Mouse (Mus musculus): Measurements from ENCODE around the gene Gm10065. TPM values are rescaled to one million over a fixed set of nuclear protein-coding genes. Genes with fewer than 3 reads are reported as not detected.

The Gm10065 gene
- total and polyA plus RNA-seq, 3 experiments, result not detected

- no peak for DNase-seq (ENCODE audit: low read depth, low spot score)
- no peak overlapping the region for H3K4me3 ChIP-seq (ENCODE audit: control insufficient read depth in 1 of 2, insufficient read depth in 1 of 2, low read depth in 2 of 2, low read length in 2 of 2)
- H3K27me3 ChIP-seq (ENCODE audit: control insufficient read depth in 1 of 2, insufficient read depth in 2 of 2, low read length in 2 of 2), result peaks cover 6% of the 10 kb centered on the region in 2 experiments
- peaks cover 2% of the 10 kb centered on the region for H3K79me2 ChIP-seq (ENCODE audit: control insufficient read depth, insufficient read depth, low read length, poor library complexity)
- no peak overlapping the region for H3K27ac ChIP-seq (ENCODE audit: control insufficient read depth, low read depth, low read length)
- H3K4me1 ChIP-seq (ENCODE audit: control insufficient read depth in 1 of 2, insufficient read depth in 2 of 2, low read length in 2 of 2), result peaks cover 3 to 6% of the 10 kb centered on the region in 2 experiments; a peak in 2 of 4 replicates
- no peak overlapping the region for H3K9ac ChIP-seq (ENCODE audit: control insufficient read depth, low read depth, low read length, poor library complexity, severe bottlenecking)
- no peak for TF ChIP-seq ZC3H11A (IDR thresholded peaks at IDR 0.05; ENCODE audit: low read depth, low read length)
- TF ChIP-seq POLR2A (IDR thresholded peaks at IDR 0.05; ENCODE audit: control insufficient read depth in 1 of 2, insufficient read depth in 1 of 2, low read depth in 1 of 2, low read length in 2 of 2, poor library complexity in 1 of 2), result no peak
- no peak for TF ChIP-seq USF2 (IDR thresholded peaks at IDR 0.05; ENCODE audit: borderline replicate concordance in 1 of 2, insufficient read depth in 1 of 2, low read depth in 1 of 2, low read length in 2 of 2)
- no peak for TF ChIP-seq ELF1 (IDR thresholded peaks at IDR 0.05; ENCODE audit: low read depth, low read length)
- TF ChIP-seq CHD2 (IDR thresholded peaks at IDR 0.05; ENCODE audit: low read length), result no peak
- TF ChIP-seq CTCF (IDR thresholded peaks at IDR 0.05 in 2 of 3, conservative IDR thresholded peaks at IDR 0.05 in 1 of 3; ENCODE audit: control insufficient read depth in 1 of 3, insufficient read depth in 1 of 3, low read depth in 2 of 3, low read length in 3 of 3, poor library complexity in 1 of 3, severe bottlenecking in 1 of 3), result no peak
- no peak for TF ChIP-seq MAZ (IDR thresholded peaks at IDR 0.05; ENCODE audit: low read depth, low read length)
- TF ChIP-seq BHLHE40 (IDR thresholded peaks at IDR 0.05; ENCODE audit: borderline replicate concordance, low read depth, low read length), result no peak
- no peak for TF ChIP-seq MYC (IDR thresholded peaks at IDR 0.05; ENCODE audit: low read depth, low read length)
- TF ChIP-seq UBTF (IDR thresholded peaks at IDR 0.05; ENCODE audit: borderline replicate concordance, insufficient read depth, low read depth, low read length), result no peak
- TF ChIP-seq POLR2AphosphoS5 (IDR thresholded peaks at IDR 0.05; ENCODE audit: borderline replicate concordance, low read depth, low read length), result no peak
- no peak for TF ChIP-seq MYB (IDR thresholded peaks at IDR 0.05; ENCODE audit: low read depth, low read length)
- no peak for TF ChIP-seq ZNF384 (IDR thresholded peaks at IDR 0.05; ENCODE audit: low read depth, low read length)
- TF ChIP-seq TBP (IDR thresholded peaks at IDR 0.05; ENCODE audit: low read depth, low read length), result no peak
- TF ChIP-seq TCF12 (IDR thresholded peaks at IDR 0.05; ENCODE audit: low read depth, low read length), result no peak
- no peak for TF ChIP-seq RAD21 (IDR thresholded peaks at IDR 0.05; ENCODE audit: low read depth, low read length)
- TF ChIP-seq ZMIZ1 (IDR thresholded peaks at IDR 0.05; ENCODE audit: low read depth, low read length), result no peak
- H3K9me3 ChIP-seq (replicated peaks; ENCODE audit: insufficient read depth, low read length), result no peaks in the 10 kb centered on the region
- H3K36me3 ChIP-seq (ENCODE audit: control insufficient read depth in 1 of 2, insufficient read depth in 2 of 2, low read length in 2 of 2), result peaks cover 0 to 8% of the 10 kb centered on the region in 2 experiments; a peak in 2 of 4 replicates
These were observed 22.9 kb downstream of the Gm10065 start for GRCm38 (mm10) chr13:21456347-21456746.

GRCm38 (mm10) chr13:21454133-21454532 lies 25.1 kb downstream of the Gm10065 start:
- peak; percentile 81 for TF ChIP-seq ZNF384 (IDR thresholded peaks at IDR 0.05; ENCODE audit: low read depth, low read length)
- TF ChIP-seq ZC3H11A (IDR thresholded peaks at IDR 0.05; ENCODE audit: low read depth, low read length), result no peak
- TF ChIP-seq GATA1 (IDR thresholded peaks at IDR 0.05; ENCODE audit: low read depth, low read length), result 0 out of 2 replicates have a peak, but pooled peaks have one; percentile 9
- Histone ChIP-seq H3K4me1 (ENCODE audit: control insufficient read depth in 1 of 2, insufficient read depth in 2 of 2, low read length in 2 of 2) (peaks cover 3 to 6% of the 10 kb centered on the region in 2 experiments; a peak in 2 of 4 replicates), H3K36me3 (ENCODE audit: control insufficient read depth in 1 of 2, insufficient read depth in 2 of 2, low read length in 2 of 2) (peaks cover 0 to 8% of the 10 kb centered on the region in 2 experiments; a peak in 2 of 4 replicates), H3K27ac (ENCODE audit: control insufficient read depth, low read depth, low read length) (no peak overlapping the region), H3K9me3 (replicated peaks; ENCODE audit: insufficient read depth, low read length) (no peaks in the 10 kb centered on the region), H3K27me3 (ENCODE audit: control insufficient read depth in 1 of 2, insufficient read depth in 2 of 2, low read length in 2 of 2) (peaks cover 2 to 3% of the 10 kb centered on the region in 2 experiments; a peak in 3 of 4 replicates), H3K9ac (ENCODE audit: control insufficient read depth, low read depth, low read length, poor library complexity, severe bottlenecking) (no peak overlapping the region), H3K79me2 (ENCODE audit: control insufficient read depth, insufficient read depth, low read length, poor library complexity) (peaks cover 2% of the 10 kb centered on the region), H3K4me3 (ENCODE audit: control insufficient read depth in 1 of 2, insufficient read depth in 1 of 2, low read depth in 2 of 2, low read length in 2 of 2) (peak overlapping the region in 1 of 2 experiments; percentile 65; a peak in 2 of 4 replicates)
- DNase-seq (ENCODE audit: low read depth, low spot score), result peak; percentile 30

All from MEL (cell line).